Mouse (Mus musculus) embryo, embryonic 10 days (tissue): ENCODE results near the gene Slc16a13.

Experiments used
- DNase-seq: peaks from one replicate; pipeline ENCODE4 v3.0.0-alpha.2; 2015; ENCODE audit warnings: low spot score

Gene Slc16a13

DNA sequence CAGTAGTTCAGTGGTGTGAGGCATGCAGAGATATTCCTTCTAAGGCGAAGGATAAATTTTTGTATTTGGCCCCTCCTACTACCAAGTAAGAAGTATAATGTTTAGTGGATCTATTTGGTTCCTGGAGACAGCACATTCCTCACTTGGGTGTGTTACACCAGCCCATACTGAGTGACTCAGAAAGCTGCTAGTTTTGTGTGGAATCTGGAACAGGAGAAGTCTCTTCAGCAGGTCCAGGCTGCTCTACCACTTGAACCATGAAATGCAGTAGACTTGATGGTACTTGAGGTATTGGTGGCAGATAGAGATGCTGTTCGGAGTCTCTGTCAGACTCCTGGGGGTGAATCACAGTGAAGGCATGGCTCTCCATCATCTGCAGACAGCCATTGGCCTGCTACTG, 10.2 kb downstream of the Slc16a13 start:
- DNase-seq: no peak

DNA sequence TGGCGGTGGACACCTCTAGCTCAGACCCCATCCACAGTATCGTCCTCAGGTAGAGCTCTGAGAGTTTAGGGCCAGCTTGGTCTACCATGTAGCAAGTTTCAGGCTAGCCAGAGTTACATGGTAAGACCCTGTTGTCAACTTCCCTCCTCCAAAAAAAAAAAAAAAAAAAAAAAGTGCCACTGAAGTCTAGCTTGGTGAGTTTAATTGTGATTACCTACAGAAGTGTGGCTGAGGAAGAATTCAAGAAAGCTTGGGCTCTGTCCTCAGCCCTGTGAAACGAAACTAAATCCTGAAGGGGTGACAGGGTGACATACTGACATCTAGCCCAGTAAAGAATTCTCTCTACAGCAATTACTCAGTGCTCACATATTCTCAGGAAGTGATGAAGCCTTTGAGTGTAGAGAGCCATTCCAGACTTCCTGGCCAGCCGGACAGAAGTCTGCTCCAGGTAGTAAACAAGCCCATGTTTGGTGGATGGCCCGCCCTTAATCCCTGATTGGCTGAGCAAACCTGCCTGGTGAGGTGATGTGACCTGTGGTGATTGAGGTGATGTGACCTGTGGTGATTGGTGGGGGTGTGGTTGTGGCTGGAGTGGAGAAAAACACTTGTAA, 12.0 kb downstream of the Slc16a13 start:
- DNase-seq: no peak

DNA sequence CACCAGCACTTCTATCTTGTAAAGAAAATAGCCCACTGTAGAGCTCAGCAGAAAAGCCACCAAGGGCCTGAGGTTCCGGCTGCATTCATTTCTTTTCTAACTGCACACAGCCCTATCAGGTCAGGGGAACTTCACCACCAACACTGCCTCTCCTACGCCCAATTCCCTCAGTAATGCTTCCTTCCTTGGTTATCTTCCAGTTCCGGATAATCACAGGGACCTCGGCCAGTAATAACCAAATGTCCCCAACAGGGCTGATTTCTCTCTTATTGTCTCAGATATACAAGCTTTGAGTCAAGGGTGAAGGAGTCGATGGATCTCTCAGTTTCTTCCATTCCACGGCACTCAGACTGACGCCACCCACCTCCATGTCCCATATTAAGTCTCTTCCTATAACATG, 13.6 kb downstream of the Slc16a13 start:
- DNase-seq: no peak

DNA sequence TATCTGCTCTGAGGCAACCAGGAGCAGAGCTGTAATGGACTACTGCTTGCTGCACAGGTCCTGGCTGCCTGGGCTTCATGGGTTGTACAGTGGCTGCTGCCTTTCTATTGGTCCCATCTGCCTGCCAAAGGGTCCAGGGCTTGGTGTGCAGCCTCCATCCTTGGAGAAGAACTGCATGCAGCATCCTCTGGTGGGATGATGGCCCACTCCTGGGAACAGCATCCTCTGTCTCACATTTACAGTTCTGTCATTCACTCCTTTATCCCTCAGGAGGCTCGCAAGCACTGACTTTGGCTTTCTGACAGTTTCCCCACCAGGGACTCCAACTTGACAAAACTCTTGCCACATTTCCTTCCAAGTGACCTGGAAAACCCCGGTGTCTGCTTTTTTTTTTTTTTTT, 14.1 kb downstream of the Slc16a13 start:
- no peak for DNase-seq

DNA sequence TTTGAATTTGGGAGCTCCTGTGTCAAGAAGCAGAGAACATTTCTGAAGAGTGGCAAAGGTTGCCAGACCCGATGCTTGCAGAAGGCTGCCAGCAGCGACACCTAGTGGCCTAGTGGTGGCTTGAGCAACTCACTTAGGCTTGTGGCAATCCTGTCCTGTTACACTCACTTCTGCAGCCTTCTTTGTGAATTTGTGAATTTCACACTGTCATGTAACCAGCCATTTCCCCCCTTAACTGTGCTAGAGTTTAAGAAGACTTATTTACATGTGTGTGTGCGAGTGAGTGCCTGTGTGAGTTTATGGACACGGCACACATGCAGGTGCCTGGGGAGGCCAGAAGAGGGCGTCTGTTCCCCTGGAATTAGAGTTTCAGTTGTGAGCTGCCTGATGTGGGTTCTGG, 19.2 kb downstream of the Slc16a13 start:
- peak; percentile 93 for DNase-seq

DNA sequence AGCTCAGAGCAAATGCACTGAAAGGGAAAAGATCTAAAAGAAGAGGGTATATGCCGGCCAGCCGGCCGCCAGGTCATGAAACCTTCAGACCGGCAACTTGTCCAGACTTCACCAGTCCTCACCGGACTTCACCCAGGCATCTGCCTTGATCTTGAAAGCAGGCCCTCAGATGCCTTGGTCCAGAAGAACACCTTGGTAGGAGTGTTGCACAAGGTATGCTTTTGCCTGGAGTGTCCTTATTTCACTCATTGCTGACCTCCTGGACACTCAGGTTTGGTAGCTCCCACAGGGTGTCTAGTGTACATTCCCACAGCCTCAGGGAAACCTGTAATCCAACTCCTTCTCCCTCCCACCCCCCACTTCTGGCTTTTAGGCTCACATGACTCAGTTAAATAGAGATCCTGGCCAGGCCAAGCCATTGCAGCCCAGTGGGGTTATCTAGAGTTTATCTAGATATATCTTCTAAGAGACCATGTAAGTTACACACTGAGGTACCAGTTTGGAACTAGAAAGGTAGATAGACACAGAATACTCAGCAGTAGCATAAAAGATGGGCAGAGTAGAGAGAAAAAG, 20.7 kb downstream of the Slc16a13 start:
- DNase-seq: no peak

DNA sequence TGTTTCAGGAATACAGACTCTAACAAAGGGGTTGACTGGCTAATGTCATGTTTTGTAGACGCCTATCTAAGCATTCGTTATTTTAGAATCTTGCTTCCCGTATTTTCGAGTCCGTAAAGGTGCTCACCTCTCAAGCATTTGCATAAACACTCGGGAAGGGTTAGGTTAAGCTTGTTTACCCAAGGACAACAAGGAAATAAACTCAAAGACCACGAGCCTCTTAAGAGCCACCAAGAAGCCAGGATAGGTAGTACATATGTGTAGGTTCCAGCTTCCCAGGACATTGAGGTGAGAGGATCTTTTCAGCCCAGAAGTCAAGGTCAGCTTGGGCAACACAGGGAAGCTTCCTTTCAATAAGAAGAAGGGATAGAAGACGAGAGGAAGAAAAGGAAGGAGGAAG, 21.8 kb downstream of the Slc16a13 start:
- DNase-seq: no peak

DNA sequence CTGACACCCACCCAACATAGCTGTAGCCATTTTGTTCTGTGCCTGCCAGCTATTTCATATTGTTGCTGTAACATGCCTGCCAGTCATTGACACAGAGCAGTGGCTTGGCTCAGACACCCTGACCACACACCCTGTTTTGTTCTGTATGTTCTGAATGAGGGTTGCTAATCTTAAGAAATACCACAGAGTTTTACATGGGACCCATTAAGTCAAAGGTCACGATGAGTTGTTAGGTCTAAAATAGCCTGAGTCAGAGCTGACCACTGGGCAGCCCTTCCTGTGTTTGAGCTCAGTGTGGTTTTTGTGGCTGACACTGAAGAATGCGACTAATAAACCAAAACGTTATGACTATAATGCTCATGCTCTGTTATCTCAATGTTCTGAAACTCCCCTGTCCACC, 22.5 kb downstream of the Slc16a13 start:
- no peak for DNase-seq

DNA sequence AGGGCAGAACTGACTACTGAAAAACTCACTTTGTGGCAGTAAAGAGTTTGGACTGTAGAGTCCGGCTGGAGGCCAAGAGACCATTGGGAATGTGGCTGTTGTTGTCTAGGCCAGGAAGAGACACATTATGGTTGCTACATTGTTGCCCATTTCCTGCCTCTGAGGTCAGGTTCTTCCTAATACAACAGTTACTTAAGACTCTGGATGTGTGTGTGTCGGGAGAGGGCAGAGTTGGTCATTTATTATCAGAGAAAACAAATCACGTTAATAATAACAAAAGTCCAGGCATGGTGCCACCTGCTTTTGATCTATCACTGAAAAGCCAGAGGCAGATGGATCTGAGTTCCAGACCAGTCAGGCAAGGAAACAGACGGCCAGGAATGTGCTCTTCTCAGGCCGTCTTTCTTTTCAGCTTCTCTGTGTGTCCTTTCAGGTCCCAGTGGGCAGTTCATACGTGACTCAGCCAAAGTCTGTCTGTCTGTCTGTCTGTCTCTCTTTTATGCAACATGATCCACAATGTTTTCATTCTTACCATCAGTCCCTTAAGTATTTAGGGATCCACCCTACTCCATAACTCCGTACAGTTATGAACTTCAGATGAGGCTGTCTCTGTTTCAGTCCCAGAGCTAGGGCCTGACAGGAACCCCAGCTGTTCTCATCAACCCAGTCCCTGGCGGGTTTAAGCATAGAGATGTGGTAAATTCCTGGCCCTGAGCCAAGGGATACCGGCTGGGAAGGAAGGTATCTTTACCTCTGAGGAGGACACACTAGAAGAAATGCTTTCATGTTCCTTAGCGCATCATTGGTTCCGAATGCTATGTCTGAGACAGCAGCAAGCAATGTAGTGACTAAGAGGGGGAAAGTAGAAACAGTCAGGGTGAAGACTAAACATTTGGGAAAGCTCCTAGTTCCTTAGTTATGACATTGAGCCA, 27.2 kb downstream of the Slc16a13 start:
- peak; percentile 11 for DNase-seq

DNA sequence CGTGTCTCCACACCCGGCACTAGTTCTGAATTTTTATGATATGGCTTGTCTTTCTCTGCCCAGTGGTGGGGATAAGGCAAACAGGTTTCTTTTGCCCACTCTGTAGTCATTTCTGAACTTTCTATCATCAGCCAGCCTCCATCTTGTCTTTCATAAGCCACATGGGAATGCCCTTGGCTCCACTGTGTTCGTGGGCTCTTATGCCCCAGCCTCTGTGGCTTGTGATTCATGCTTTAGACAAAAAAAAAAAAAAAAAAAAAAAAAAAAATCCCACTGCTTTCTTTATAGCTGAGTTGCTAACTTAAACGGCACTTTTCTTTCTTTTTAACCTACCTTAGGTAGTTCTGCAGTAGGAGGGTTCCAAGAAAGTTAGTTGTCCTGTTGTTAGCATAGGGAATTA, 28.7 kb downstream of the Slc16a13 start:
- no peak for DNase-seq

DNA sequence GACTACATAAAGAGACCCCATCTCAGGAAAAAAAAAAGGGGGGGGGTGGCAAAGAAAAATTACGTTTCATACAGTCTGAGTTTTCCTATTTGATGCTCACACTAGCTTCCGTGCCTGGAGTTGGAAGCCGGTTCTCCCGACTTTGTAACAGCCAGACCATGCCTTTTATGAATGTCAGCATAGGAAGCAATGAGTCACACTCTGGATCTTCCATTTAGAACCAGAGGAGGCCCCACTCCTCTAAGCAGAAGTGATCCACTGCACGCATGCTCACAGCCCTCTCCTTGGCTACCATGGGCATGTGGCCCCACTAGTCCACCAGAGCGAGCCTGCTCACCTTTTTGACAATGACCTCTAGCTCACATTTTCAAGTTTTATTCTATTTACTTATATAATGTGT, 29.7 kb downstream of the Slc16a13 start:
- DNase-seq: no peak

DNA sequence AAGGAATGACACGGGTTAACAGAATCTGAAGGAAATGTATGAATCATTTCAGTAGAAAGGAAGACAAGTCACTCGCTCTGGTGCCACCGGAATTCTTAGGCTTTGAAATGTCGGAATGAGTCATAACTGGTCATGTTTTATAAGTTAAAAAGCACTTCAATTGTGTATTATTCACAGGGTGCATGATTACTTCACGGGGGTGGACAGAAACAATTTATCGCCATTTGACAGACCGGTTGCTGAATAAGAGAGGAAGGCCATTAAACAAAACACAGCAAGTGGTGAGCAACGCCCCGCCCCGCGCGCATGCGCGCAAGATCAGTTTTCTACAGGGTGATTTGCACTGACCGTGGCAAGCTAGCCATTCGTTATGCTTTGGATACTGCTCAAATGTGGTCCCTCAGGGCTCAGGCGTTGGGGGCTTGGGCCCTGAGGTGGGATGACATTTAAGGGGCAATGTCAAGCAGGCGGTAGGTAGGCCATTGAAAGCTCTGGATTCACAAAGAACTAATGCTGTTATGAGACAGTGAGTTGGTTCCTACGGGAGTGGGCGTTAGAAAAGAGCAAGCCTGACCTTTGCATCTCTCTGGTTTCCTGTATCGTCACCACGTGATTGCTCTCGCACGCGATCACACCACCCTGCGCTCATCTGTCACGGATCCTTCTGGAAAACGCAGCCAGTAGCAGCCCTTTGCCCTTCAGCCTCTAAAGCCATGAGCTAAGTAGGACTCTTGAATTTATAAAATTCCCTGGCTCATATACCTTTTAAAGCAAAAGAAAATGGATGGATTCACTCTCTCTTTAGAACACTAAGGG, 31.3 kb downstream of the Slc16a13 start:
- DNase-seq: no peak

DNA sequence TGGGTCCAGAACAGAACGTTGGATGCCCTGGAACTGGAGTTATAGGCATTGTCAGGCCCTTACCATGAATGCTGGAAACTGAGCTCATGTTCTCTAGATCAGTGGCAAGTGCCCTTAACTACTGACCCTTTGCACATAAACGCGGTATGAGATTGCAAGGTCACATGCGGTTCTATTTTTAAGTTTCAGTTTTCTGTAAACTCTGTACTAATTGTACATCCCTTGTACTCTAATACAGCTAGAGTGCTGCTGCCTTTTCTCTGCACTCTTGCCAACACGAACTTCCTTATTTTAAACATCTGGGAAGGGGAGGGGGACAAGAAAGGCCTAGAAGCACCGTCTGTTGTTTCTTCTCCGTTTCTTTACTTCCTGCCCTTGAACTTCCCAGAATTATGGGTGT, 35.7 kb downstream of the Slc16a13 start:
- no peak for DNase-seq

DNA sequence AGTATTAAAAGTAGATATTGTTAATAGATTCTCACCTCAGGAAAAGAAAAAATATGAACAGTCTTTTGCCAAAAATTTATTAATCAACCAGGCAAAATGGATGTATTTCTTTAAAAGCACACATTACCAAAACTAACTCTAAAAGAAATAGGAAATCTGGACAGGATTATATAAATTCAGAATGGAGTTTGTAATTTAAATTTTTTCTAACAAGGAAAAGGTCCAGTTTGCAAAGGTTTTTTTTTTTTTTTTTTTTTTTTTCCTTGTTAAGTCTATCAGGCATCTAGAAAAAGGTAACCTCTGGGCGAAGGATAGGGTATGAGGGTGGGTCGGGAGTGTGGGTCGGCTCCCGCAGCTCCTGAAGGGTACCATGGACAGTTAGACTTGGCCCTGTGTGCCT, 40.4 kb downstream of the Slc16a13 start:
- DNase-seq: no peak

DNA sequence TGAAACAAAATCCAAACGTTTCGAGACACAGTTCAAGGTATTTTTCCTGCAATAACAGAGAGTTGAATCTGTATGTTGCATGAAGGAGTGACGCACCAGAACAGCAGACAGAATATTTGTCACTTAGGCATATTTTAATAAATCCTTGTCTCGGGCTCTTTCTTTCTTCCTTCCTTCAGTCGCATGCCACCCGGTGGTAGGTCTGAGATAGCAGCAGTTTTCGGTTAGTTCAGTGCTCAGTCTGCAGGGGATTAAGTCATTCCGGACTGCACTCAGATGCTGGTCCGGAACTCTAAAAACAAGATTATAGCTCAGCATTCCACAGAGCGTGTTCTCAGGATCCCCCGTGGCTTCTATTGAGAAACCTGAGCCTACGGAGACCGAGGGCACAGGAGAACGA, 41.5 kb downstream of the Slc16a13 start:
- DNase-seq: peak; percentile 54

DNA sequence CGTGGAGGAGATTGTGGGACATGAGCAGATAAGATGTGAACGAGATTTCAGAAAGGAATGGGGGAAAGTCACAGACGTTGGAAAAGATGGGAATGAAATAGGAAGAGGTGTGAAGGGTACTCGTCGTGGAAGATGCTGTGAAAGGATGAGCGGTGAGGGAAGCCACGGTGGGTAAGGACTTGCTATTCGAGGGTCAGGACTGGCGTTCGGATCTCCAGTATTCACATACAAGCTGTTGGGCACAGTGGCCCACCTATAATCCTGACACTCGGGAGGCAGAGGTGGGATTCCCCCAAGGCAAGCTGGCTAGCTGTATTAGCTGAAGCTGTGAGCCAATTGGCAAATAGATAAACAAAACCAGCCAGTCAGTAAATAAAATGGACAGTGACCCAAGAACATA, 42.1 kb downstream of the Slc16a13 start:
- no peak for DNase-seq

DNA sequence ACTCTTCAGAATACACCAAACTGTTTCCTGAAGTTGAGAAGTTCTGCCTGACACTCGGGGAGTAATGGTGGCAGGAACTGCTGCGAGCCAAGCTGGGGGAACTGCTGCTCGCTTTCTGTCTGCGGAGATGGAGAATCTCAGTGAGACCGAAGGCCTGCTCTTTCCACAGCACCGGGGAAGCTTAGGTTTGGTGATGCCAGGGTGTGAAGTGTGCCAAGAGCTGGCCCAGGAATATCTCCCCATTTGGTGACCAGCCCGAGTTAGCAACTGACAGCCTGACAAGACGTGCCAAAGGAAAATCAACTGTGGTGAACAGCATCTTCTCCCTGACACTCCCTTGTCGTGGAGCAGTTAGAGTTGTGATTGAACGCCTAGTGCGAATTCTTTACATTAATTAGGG, 42.6 kb downstream of the Slc16a13 start:
- DNase-seq: no peak

DNA sequence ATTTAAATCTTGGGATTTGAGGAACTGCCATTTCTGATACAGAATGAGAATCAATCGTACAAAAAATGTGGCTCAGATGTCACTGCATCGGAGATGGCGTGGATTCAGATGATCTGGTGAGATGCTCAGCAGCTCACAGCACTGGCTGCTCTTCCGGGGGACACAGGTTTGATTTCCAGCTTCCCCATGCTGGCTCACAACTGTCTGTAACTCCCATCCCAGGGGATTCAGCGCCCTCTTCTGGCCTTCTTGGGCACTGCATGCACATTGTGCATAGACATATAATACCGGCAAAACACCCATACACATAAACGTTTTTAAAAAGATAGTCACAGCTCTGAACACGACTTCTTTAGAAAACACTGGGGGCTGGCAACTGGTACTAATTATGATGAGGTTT, 43.2 kb downstream of the Slc16a13 start:
- no peak for DNase-seq

DNA sequence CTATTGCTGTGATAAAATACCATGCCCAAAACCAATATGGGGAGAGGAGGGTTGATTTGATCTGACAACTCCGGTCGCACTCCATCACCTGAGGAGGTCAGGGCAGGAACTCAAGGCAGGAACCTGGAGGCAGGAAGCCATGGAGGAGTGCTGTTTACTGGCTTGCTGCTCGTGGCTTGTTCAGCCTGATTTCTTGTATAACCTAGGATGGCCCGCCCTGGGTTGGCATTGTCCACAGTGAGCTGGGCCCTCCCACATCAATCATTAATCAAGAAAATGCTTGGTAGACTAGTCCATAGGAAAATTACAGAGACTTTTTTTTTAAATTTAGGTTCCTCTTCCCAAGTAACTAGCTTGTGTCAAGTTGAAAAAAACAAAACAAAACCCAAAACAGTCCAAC, 46.4 kb downstream of the Slc16a13 start:
- DNase-seq: no peak

DNA sequence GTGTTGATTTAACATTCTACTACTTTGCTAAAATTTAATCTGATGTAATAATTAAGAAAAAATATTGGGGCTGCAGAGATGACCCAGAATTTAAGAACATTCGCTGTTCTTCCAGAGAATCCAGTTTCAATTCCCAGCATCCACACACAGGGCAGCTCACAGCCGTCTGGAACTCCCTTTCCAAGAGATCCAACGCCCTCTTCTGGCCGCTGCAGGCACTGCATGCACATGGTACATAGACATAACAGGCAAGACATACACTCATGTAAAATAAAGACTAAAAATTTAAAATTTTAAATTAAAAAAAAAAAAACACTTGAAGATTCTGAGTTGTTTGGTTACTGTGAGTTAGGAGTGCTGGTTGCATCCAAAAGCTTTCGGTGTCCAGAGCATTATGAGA, 48.6 kb downstream of the Slc16a13 start:
- DNase-seq: no peak

DNA sequence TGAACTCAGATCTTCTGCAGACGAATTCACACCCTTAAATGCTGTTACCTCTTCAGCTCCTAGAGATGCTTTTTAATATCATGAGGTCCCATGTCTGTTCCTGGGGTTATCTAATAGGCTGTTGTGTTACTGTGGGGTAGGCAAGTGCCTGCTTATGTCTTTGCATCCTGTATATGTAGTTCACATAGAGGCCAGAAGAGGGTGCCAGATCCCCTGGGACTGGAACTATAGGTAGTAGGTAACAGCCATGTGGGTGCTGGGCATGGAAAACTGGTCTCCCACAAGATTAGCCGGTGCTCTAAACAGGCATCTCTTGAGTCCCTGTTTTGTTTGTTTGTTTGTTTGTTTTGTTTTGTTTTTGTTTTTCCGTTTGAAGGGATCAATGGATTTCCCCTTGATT, 49.0 kb downstream of the Slc16a13 start:
- peak; percentile 16 for DNase-seq

DNA sequence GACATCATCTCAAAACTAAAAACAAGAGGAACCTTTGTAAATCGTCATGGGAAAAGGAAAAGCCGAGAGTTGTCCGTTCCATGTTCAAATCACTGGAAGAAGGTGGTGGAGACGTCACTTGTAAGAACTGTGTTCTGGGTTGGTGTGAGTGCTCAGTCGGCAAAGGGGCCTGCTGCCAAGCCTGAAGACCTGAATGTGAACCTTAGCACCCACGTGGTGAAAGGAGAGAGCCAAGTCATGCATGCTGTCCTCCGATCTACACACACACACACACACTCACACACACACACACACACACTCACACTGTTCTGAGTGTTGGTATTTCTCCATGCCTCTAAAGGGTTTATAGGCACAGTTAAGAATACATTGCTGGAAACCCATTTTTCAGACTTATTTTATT, 49.7 kb downstream of the Slc16a13 start:
- DNase-seq: no peak

DNA sequence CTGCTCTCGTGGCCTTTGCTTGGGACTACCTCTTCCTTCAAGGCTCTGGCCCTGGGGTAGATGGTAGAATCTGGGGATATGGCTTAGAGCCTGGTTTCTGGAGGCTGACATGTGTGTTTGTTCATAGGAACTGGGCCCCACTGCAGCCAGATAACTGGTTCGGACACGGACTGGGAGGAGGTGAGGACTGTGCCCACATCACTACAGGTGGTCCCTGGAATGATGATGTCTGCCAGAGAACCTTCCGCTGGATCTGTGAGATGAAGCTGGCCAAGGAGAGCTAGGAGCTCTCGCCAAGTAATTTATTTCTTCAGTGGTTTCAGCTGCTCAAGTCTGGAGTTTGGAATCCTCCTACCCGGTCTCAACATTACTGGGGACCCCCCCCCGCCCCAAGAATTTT, 50.6 kb downstream of the Slc16a13 start:
- no peak for DNase-seq
